Mouse (Mus musculus) cerebellum, adult 2 months (tissue): Measurements from ENCODE around the gene Rpa2.

Experiments
- CTCF ChIP-seq: fragments of 200-500 bp; IDR thresholded peaks from 2 replicates; pipeline ENCODE4 v1.5.1; 2011; ENCODE audit warnings: low read depth, mild to moderate bottlenecking, control low read depth, low read length, moderate library complexity, borderline replicate concordance; ENCODE audit not compliant: insufficient read depth
- POLR2A ChIP-seq: fragments of 200-500 bp; IDR thresholded peaks from 2 replicates; pipeline ENCODE4 v1.6.1; 2011; ENCODE audit warnings: low read length, control low read depth, borderline replicate concordance; ENCODE audit not compliant: insufficient read depth

DNA sequence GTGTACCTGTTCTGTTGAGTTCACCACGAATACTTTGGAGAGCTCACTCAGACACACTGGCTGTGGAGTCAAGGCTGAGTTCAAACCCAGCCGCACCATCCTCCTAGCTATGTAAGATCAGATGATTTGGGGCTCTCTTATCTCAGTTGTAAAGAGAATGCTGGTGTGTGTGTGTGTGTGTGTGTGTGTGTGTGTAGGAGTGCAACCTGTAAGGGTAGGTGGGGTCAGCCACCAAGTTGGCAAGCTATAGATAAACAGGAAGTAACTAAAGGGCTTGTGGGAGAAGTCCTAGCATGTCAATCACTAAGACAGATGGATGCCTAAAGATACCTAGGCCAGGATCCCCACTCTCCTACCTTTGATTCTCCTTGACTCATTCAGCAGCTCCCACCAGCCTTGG, 15.6 kb downstream of the Rpa2 start:
- no peak for TF ChIP-seq CTCF
- no peak for TF ChIP-seq POLR2A
